Mouse (Mus musculus) thymus, postnatal 25 days (tissue): ENCODE data around the gene Pnmal1.
A peak's percentile ranks its signal among the peaks of the same experiment; 100 is the strongest.

Experiments
- DNase-seq: peaks from one replicate; pipeline ENCODE4 v3.0.0; 2022

Pnmal1 gene

GRCm38 (mm10) chr7:16999650-17000049 lies 40.2 kb downstream of the Pnmal1 start:
- DNase-seq = peak; percentile 87

DNA sequence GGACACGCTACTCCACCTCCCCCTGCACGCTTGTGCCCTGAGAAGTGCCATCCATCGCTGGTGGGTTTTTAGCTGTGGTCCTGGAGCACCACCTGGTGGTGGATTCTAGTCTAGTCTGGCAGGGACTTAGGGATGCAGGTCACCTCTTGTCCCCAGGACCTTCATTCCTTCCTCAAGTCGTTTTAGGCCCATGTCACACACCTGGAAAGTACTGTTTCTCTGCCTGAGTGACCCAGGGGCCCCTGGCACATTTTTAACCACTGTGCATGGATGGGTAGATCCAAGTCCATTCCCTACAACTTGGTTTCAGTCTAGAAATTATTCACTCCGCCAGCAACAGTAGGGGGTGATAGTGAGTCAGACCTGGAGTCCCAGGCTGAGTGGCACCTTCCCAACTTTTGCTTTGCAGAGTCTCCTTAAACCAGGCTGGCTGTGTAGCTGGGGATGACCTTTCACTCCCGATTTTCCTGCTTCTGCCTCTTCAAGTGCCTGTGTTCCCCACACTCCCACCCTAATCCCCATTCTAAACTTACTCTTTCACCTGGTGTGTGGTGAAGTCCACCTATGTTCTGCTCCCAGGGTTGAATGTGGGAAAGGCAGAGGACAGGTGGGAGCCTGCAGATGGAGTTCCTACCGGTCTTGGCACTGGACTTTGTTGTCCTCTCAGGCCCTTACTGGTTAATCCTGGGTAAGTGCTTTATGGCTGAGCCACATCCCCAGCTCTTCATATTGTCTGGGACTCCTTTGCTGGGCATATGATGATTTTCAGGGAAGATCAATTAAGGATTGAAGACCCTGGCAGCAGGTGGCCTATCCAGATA lies 43.1 kb downstream of the Pnmal1 start:
- peak; percentile 88 for DNase-seq

- DNase-seq = no peak
These were observed 43.9 kb downstream of the Pnmal1 start for GRCm38 (mm10) chr7:17003230-17003960.

- no peak for DNase-seq
These were observed 45.2 kb downstream of the Pnmal1 start for GRCm38 (mm10) chr7:17004716-17005115.

DNA sequence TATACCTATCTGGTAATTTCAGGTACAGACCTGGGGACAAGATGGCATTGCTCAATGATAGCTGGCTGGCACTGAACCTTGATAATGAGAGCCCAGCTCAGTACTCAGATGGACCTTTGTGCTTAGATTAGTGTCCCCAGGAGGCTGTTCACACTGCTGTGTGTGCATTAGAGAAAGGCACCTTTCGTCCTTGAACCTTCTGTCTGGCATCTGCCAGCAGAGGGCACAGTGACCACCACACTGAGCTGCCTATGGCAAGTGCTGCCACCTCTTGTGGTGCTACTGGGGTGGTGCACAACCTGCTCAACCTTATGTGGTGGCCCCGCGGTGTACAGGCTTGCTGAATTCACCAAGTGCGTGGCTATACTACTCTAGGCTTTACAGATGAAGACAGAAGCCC lies 47.8 kb downstream of the Pnmal1 start:
- peak; percentile 55 for DNase-seq

GRCm38 (mm10) chr7:17009326-17010009 lies 50.0 kb downstream of the Pnmal1 start:
- DNase-seq = peak; percentile 74

- DNase-seq = no peak
These were observed 50.5 kb downstream of the Pnmal1 start for GRCm38 (mm10) chr7:17010010-17010347.

- DNase-seq = no peak
These were observed 52.6 kb downstream of the Pnmal1 start for GRCm38 (mm10) chr7:17011909-17012590.
